Mouse (Mus musculus) lung, adult 18-20 months (tissue): ENCODE data around the gene Krtap26-1.

Experiments
- DNase-seq, 2 experiments: peaks; one replicate each; pipeline ENCODE4 v3.0.0; 2022; ENCODE audit warnings: mixed read lengths in 2 of 2

The Krtap26-1 gene

GRCm38 (mm10) chr16:88647358-88647846 is at the start of gene Krtap26-1:
TSS of gene Krtap26-1 (minus strand) at chr16:88647796.
- DNase-seq, result no peak

GRCm38 (mm10) chr16:88696256-88696655 is 48.7 kb upstream of the Krtap26-1 start:
- no peak for DNase-seq

- DNase-seq, result no peak
These were observed 33.7 kb upstream of the Krtap26-1 start for GRCm38 (mm10) chr16:88681282-88681681.

- no peak for DNase-seq
These were observed 31.5 kb upstream of the Krtap26-1 start for GRCm38 (mm10) chr16:88679099-88679498.

GRCm38 (mm10) chr16:88671571-88671970 is 24.0 kb upstream of the Krtap26-1 start, which contains the start of gene Krtap27-1:
TSS of gene Krtap27-1 (minus strand) at chr16:88671671.
- DNase-seq, result no peak

- DNase-seq, result no peak
These were observed 9.8 kb upstream of the Krtap26-1 start for GRCm38 (mm10) chr16:88657426-88657825.

GRCm38 (mm10) chr16:88651952-88652351 is 4.4 kb upstream of the Krtap26-1 start:
- no peak for DNase-seq

GRCm38 (mm10) chr16:88651082-88651481 is 3.5 kb upstream of the Krtap26-1 start:
- DNase-seq, result no peak

- no peak for DNase-seq
These were observed 1.1 kb downstream of the Krtap26-1 start for GRCm38 (mm10) chr16:88646366-88647111.

- no peak for DNase-seq
These were observed 7.5 kb downstream of the Krtap26-1 start for GRCm38 (mm10) chr16:88640053-88640452.

GRCm38 (mm10) chr16:88635142-88635541 is 12.5 kb downstream of the Krtap26-1 start:
- DNase-seq, result no peak

- no peak for DNase-seq
These were observed 16.1 kb downstream of the Krtap26-1 start for GRCm38 (mm10) chr16:88631474-88631873.

- DNase-seq, result no peak
These were observed 20.0 kb downstream of the Krtap26-1 start, which contains the start of gene 2310079G19Rik for GRCm38 (mm10) chr16:88627566-88627965. TSS of gene 2310079G19Rik (minus strand) at chr16:88627666.

GRCm38 (mm10) chr16:88612712-88613111 is 34.9 kb downstream of the Krtap26-1 start:
- no peak for DNase-seq

- no peak for DNase-seq
These were observed 35.7 kb downstream of the Krtap26-1 start, which contains the start of gene Krtap24-1 for GRCm38 (mm10) chr16:88611922-88612321. TSS of gene Krtap24-1 (minus strand) at chr16:88612279.

GRCm38 (mm10) chr16:88604570-88604969 is 43.0 kb downstream of the Krtap26-1 start:
- DNase-seq, result no peak

- DNase-seq, result no peak
These were observed 45.1 kb downstream of the Krtap26-1 start for GRCm38 (mm10) chr16:88602464-88602863.

- no peak for DNase-seq
These were observed 47.3 kb downstream of the Krtap26-1 start for GRCm38 (mm10) chr16:88600303-88600702.

- no peak for DNase-seq
These were observed 47.9 kb downstream of the Krtap26-1 start for GRCm38 (mm10) chr16:88599504-88600237.
